Mouse (Mus musculus): ENCODE data around the gene Klhl10. TPM values are rescaled to one million over a fixed set of nuclear protein-coding genes. Genes with fewer than 3 reads are reported as not detected.

The Klhl10 gene
- total RNA-seq, 2 experiments from 2014 or later, result 0.43 to 0.49 TPM

DNA sequence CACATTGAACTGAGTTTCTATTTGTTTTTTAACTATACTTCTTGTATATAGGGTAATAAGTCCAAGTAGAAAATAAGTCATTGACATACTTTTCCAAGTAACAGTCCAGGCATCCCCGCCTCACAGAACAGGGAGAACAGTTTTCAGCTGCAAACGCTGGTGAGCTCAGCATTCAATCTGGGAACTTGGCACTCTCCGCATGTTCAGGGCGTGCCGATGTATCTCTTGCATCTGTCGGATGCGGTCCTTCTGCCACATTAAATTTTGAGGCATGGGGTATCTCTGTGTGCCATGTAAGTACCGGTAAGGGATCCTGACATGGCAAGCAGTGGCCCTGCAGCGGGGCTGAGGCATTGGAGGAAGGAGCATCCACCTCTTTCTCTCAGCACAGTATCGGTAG lies 21.0 kb downstream of the Klhl10 start:
- DNase-seq, result no peak

DNA sequence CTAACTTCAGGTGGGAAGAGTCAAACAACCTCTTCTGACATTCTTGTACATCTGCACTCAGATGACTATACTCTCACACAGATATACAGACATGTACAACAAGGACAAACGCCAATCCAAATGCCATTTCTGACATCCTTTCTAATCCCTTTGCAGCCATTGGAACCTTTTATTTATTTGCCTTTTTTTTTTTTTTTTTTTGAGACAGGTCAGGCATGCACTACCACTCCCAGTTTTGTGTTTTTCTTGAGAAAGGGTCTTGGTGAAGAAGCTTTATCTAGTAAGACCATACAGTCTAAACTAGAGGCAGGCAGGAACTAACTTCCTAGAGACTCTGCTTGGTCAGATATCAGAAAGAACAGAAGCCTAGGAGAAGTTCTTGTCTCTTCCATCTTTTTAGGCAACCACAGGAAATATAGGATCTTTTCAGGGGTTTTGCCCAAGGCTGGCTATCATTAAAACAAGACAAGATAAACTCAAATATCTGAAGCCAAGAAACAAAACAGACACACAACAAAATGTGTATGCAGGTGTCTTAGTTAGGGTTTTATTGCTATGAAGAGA lies 23.6 kb downstream of the Klhl10 start:
- no peak for DNase-seq

- no peak for DNase-seq
Measured at GRCm38 (mm10) chr11:100465833-100466232, 24.1 kb downstream of the Klhl10 start.

- peak; percentile 9 for DNase-seq
Measured at GRCm38 (mm10) chr11:100471352-100472196, 29.9 kb downstream of the Klhl10 start.

DNA sequence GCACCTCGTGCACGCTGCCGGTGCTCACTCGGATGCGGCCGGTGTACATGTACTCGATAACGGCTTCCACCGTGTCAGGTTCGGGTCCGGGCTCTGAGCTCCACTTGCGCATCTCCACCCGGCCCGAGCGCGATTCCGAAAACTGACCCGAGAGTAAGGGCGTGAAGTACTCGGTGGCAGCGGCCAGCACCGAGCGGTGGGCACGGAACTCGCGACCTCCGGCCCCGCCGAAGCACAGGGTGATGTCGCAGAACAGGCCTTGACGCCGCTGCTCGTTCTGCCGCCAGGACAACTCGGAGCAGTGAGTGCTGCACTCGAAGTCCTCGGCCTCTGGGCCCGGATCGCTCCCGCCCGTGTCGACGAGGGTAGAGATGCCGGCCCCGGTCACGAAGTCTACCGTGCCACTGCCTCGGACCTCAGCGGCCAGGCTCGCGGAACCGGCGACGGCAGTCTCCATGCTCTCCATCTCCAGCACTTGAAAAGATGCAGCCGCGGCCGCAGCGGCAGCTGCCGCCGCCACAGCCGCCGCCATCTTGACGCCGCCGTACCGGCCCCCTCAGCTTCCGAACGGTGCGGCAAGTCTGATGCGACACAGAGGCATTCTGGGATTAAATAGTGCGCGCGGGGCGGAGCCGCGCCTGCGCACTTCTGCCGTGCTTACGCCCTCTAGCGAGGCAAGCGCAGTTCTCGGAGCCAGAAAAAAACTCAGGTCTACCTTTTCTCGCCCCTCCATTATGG lies 30.6 kb downstream of the Klhl10 start, which contains the start of gene Klhl11:
Gene Klhl11, minus strand, starts transcription at position 545 of the 738 bp plus-strand sequence.
- DNase-seq, result peak; percentile 91

DNA sequence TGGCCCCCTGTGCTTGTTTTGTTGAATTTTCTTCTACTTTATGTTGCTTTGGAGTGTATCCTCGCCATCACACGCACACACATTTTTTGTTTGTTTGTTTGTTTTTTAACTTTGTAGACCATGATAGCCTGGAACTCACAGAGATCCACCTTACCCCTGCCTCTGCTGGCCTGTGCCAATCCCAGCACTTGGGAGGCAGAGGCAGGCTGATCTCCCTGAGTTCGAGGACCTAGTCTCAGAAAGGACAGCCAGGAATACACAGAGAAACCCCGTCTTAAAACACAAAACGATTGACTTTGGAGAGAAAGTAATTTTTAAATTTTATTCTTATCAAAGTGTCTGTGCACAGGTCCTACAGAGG lies 31.2 kb downstream of the Klhl10 start:
- DNase-seq, result no peak

GRCm38 (mm10) chr11:100476281-100476680 lies 34.6 kb downstream of the Klhl10 start:
- DNase-seq, result no peak

- DNase-seq, result no peak
Measured at GRCm38 (mm10) chr11:100479152-100479551, 37.4 kb downstream of the Klhl10 start.

DNA sequence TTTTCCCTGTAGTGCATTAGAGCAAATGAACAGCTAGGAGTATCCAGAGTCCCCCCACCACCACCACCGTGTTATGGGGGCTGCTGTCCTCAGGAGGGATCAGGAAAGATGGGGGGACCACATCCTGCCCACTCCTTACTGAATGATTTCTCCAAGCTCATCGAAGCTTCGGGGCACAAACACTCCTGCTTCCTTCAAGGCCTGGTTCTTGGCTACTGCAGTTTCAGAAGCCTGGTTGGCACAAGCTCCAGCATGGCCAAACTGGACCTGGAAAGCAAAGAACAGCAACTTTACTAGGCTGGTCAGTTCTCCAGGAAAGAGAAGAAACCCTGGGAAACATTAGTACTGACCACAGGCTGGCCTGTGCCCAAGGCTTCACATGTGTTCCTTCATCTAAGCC lies 42.7 kb downstream of the Klhl10 start:
- DNase-seq, result no peak

GRCm38 (mm10) chr11:100485801-100486538 lies 44.3 kb downstream of the Klhl10 start:
- no peak for DNase-seq

DNA sequence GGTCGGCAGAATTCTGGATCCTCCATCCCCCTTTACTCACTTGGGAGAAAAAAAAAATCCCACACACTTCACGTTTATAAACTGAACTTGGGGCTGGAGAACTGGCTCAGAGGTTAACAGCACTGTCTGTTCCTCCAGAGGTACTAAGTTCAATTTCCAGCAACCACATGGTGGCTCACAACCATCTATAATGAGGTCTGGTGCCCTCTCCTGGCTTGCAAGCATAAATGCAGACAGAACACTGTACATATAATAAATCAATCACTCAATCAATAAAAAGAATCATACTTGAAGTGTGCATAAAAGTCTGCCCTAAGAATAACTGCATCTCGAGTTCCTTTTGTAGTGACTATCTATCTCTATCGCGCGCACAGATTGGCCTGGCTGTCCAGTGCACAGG lies 49.2 kb downstream of the Klhl10 start:
- DNase-seq, result no peak

GRCm38 (mm10) chr11:100493771-100494170 lies 52.1 kb downstream of the Klhl10 start:
- DNase-seq, result no peak

- DNase-seq, result no peak
Measured at GRCm38 (mm10) chr11:100500241-100500640, 58.5 kb downstream of the Klhl10 start.

DNA sequence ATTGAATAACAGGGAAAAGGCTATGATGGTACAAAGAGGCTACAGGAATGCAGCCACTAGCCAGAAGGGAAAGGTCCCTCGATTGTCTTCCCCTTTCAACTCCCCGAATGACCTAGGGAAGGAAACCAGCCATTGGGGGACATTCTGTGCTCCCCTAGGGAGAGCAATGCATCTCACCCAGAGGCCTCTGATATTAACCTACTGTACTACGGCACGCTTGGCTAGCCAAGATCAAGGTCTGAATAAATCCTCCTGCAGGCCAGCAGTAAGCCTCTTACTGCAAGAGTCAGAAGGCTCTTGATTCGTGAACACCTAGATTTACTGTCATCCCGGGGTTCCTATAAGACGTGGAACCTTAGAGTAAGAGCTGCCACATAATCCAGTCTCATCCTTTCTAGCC lies 58.9 kb downstream of the Klhl10 start:
- no peak for DNase-seq

DNA sequence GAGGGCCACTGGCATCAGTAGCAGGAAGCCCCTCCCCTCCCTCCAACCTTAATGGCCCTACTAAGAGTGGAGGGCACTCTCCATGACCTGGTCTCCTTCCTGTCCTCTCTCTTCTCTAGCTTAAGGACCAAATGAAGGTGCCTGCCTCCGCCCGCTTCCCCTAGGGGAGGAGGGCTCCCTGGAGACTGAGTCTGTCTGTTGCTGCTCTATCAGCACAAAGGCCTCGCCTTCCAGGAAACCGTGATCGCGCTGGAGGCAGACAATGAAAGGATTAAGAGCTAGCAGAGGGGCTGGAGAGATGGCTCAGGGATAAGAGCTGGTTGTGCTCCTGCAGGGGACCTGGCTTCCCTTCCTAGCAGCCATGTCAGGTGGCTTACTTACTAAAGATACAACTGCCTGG lies 59.6 kb downstream of the Klhl10 start:
- no peak for DNase-seq

DNA sequence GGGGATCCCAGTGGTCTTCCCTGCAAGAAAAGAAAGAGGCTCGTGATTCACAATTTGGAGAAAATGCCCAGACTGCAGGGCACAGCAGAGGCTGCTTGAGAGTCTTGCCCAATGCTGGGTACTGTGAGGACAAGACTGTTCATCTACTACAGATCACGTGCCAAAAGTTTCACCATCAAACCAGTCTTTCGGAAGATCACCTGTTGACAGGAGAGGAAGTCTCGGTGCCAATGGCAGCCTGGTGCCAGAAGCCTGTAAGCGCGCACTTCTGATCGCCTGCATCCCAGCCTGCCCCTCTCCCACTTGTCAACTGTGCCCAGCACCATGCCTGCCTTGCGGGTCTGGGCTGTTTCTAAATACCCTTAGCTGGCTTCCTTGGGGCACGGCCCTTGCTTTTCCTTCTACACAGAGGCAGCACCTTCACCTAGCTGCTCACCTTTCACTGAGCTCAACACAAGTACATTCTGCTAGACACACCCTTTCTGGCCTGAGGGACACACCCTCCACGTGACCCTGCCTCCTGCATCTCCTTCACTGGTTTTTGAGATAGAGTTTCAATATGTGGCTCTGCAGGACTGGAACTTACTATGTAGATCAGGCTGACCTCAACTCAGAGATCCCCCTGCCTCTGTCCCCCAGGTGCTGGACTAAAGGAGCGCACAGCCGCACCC lies 63.4 kb downstream of the Klhl10 start:
- DNase-seq, result no peak

- DNase-seq, result no peak
Measured at GRCm38 (mm10) chr11:100505997-100506396, 64.3 kb downstream of the Klhl10 start.
